Comparison of ENCODE assay signal across 26 mouse cellular contexts in genomic region chr1:86062523-86062922, GRCm38 (mm10). TPM values are rescaled to one million over a fixed set of nuclear protein-coding genes. Genes with fewer than 3 reads are reported as not detected.
DNase-seq lines count a peak whose midpoint lies in the region; ATAC-seq and TF ChIP-seq lines count a peak whose summit lies in the region.
"Had no signal": no experiment of that assay in that cellular context is flagged by ENCODE, and none has a peak within 500 bp of the region (broad histone marks: within the 10 kb centered on the region; RNA-seq: fewer than 3 reads in every experiment).

No protein-coding gene starts in this region.

- peaks cover 8% of the 10 kb centered on the region for H3K4me1 ChIP-seq in forebrain, postnatal 0 days (ENCODE audit: insufficient read depth)
- H3K4me1 ChIP-seq in forebrain, embryonic 13.5 days = peaks cover 21% of the 10 kb centered on the region
- H3K4me1 ChIP-seq in liver, embryonic 14.5 days (replicated peaks; ENCODE audit: control insufficient read depth in 2 of 2, insufficient read depth in 2 of 2, low read length in 1 of 2) = peaks cover 19 to 22% of the 10 kb centered on the region in 2 experiments
- H3K4me1 ChIP-seq in liver, embryonic 11.5 days (replicated peaks; ENCODE audit: control insufficient read depth, insufficient read depth, low read length) = peaks cover 11% of the 10 kb centered on the region
- H3K4me1 ChIP-seq in ES-Bruce4 (ENCODE audit: control insufficient read depth, insufficient read depth, low read length) = peaks cover 5% of the 10 kb centered on the region

- TF ChIP-seq CTCF in forebrain, postnatal 0 days (IDR thresholded peaks at IDR 0.05; ENCODE audit: low read depth) = peak; percentile 40
- TF ChIP-seq CTCF in liver, embryonic 14.5 days (IDR thresholded peaks at IDR 0.05; ENCODE audit: low read depth) = peak; percentile 32; the same call in 1 of the 2 replicates
- TF ChIP-seq CTCF in ES-Bruce4 (IDR thresholded peaks at IDR 0.05; ENCODE audit: low read depth, low read length) = no peak

- H3K4me2 ChIP-seq in forebrain, postnatal 0 days (ENCODE audit: low read depth) = no peak overlapping the region
- no peak overlapping the region for H3K4me2 ChIP-seq in forebrain, embryonic 13.5 days
- no peak overlapping the region for H3K4me2 ChIP-seq in liver, embryonic 14.5 days (ENCODE audit: low read depth)
- H3K4me2 ChIP-seq in liver, embryonic 11.5 days = no peak overlapping the region
- H3K4me2 ChIP-seq: heart, embryonic 11.5 days; liver, embryonic 13.5 days; midbrain, embryonic 13.5 days had no signal

- WGBS in forebrain, postnatal 0 days = 84% methylated on average over 6 of the region's 6 CpGs
- 82% methylated on average over 6 of the region's 6 CpGs for WGBS in forebrain, embryonic 13.5 days
- 66% methylated on average over 6 of the region's 6 CpGs for WGBS in liver, embryonic 14.5 days (ENCODE audit: insufficient replicate concordance)
- WGBS in liver, embryonic 11.5 days = 81% methylated on average over 6 of the region's 6 CpGs

- no peaks in the 10 kb centered on the region for H3K27me3 ChIP-seq in forebrain, postnatal 0 days (ENCODE audit: insufficient read depth, low read length)
- no peaks in the 10 kb centered on the region for H3K27me3 ChIP-seq in forebrain, embryonic 13.5 days
- no peaks in the 10 kb centered on the region for H3K27me3 ChIP-seq in liver, embryonic 14.5 days (ENCODE audit: control insufficient read depth, insufficient read depth, low read length)
- H3K27me3 ChIP-seq in liver, embryonic 11.5 days (replicated peaks; ENCODE audit: control insufficient read depth, insufficient read depth, low read length) = no peaks in the 10 kb centered on the region
- H3K27me3 ChIP-seq in ES-Bruce4 (ENCODE audit: control insufficient read depth, insufficient read depth, low read length, poor library complexity, severe bottlenecking) = no peaks in the 10 kb centered on the region
- H3K27me3 ChIP-seq: liver, embryonic 13.5 days; midbrain, embryonic 13.5 days had no signal

- no peak for ATAC-seq in forebrain, postnatal 0 days
- ATAC-seq in forebrain, embryonic 13.5 days = no peak
- ATAC-seq in liver, embryonic 14.5 days (ENCODE audit: insufficient read depth) = no peak
- no peak for ATAC-seq in liver, embryonic 11.5 days (replicated peaks; ENCODE audit: low FRiP score)
- ATAC-seq: forebrain, embryonic 16.5 days; inflammation-experienced regulatory T-cells, adult 6 months; midbrain, embryonic 13.5 days had no signal

- TF ChIP-seq EP300 in liver, embryonic 14.5 days (IDR thresholded peaks at IDR 0.05; ENCODE audit: low read depth) = no peak
- peak; percentile 34; the same call in 1 of the 2 replicates for TF ChIP-seq EP300 in ES-Bruce4 (IDR thresholded peaks at IDR 0.05; ENCODE audit: insufficient read depth, low read depth, low read length)

- H3K9ac ChIP-seq in forebrain, postnatal 0 days = no peak overlapping the region
- no peak overlapping the region for H3K9ac ChIP-seq in forebrain, embryonic 13.5 days
- no peak overlapping the region for H3K9ac ChIP-seq in liver, embryonic 14.5 days (replicated peaks)
- H3K9ac ChIP-seq in liver, embryonic 11.5 days (ENCODE audit: low read depth, low read length) = no peak overlapping the region
- no peak overlapping the region for H3K9ac ChIP-seq in ES-Bruce4 (ENCODE audit: low read depth, poor library complexity, severe bottlenecking)
- H3K9ac ChIP-seq: liver, embryonic 13.5 days; midbrain, embryonic 13.5 days had no signal

- DNase-seq in forebrain, postnatal 0 days = no peak
- no peak for DNase-seq in liver, embryonic 14.5 days (ENCODE audit: low read depth in 3 of 3, low spot score in 3 of 3)
- no peak for DNase-seq in liver, embryonic 11.5 days (ENCODE audit: low spot score)
- DNase-seq in naive thymus-derived CD4-positive, alpha-beta T cell, adult 2 months (ENCODE audit: low read depth) = peak; percentile 19
- DNase-seq in natural killer cell, adult 2 months (ENCODE audit: low spot score in 2 of 2) = no peak
- DNase-seq in left cerebral cortex, adult 11 months (ENCODE audit: low spot score) = no peak
- DNase-seq: cerebellum, postnatal 10 days; gastrocnemius, postnatal 14 days; heart, postnatal 4 days; kidney, postnatal 14 days; layer of hippocampus, adult 9-11 months; left cerebral cortex, postnatal 4 days; liver, embryonic 13.5 days; lung, postnatal 36 days had no signal

- TF ChIP-seq POLR2A in ES-Bruce4 (IDR thresholded peaks at IDR 0.05; ENCODE audit: insufficient read depth, low read length) = no peak

- no peaks in the 10 kb centered on the region for H3K36me3 ChIP-seq in forebrain, postnatal 0 days (ENCODE audit: insufficient read depth)
- H3K36me3 ChIP-seq in forebrain, embryonic 13.5 days (ENCODE audit: poor library complexity, severe bottlenecking) = no peaks in the 10 kb centered on the region
- peaks cover 5% of the 10 kb centered on the region; the same call in 1 of the 2 replicates for H3K36me3 ChIP-seq in liver, embryonic 14.5 days (replicated peaks; ENCODE audit: control insufficient read depth, insufficient read depth, low read depth)
- H3K36me3 ChIP-seq in liver, embryonic 11.5 days (ENCODE audit: control insufficient read depth, insufficient read depth, low read length) = peaks cover 4% of the 10 kb centered on the region; the same call in 1 of the 2 replicates
- H3K36me3 ChIP-seq in ES-Bruce4 (ENCODE audit: control insufficient read depth, insufficient read depth, low read length, poor library complexity, severe bottlenecking) = no peaks in the 10 kb centered on the region

- H3K27ac ChIP-seq in forebrain, postnatal 0 days (ENCODE audit: low read depth, low read length) = no peak overlapping the region
- H3K27ac ChIP-seq in forebrain, embryonic 13.5 days = no peak overlapping the region
- no peak overlapping the region for H3K27ac ChIP-seq in liver, embryonic 14.5 days
- no peak overlapping the region for H3K27ac ChIP-seq in liver, embryonic 11.5 days (ENCODE audit: low read depth, low read length)
- peak overlapping the region; percentile 82 for H3K27ac ChIP-seq in ES-Bruce4 (ENCODE audit: insufficient read depth, low read length)
- H3K27ac ChIP-seq: embryonic facial prominence, embryonic 10.5 days; liver, embryonic 13.5 days; midbrain, embryonic 13.5 days had no signal

- H3K4me3 ChIP-seq in forebrain, postnatal 0 days (ENCODE audit: low read depth, low read length) = no peak overlapping the region
- no peak overlapping the region for H3K4me3 ChIP-seq in forebrain, embryonic 13.5 days
- H3K4me3 ChIP-seq in liver, embryonic 14.5 days (ENCODE audit: insufficient read depth in 1 of 2, low read depth in 2 of 2, low read length in 2 of 2) = no peak overlapping the region
- H3K4me3 ChIP-seq in liver, embryonic 11.5 days (ENCODE audit: low read depth, low read length) = no peak overlapping the region
- H3K4me3 ChIP-seq in ES-Bruce4 (ENCODE audit: low read depth, low read length) = no peak overlapping the region
- H3K4me3 ChIP-seq: embryonic facial prominence, embryonic 10.5 days; erythroblast, embryonic 14.5 days; liver, embryonic 13.5 days; midbrain, embryonic 13.5 days had no signal

- H3K9me3 ChIP-seq in forebrain, postnatal 0 days (ENCODE audit: low read length) = no peaks in the 10 kb centered on the region
- no peaks in the 10 kb centered on the region for H3K9me3 ChIP-seq in forebrain, embryonic 13.5 days (replicated peaks)
- H3K9me3 ChIP-seq in liver, embryonic 14.5 days (ENCODE audit: control insufficient read depth, low read length) = no peaks in the 10 kb centered on the region; the same call in 1 of the 2 replicates
- H3K9me3 ChIP-seq in liver, embryonic 11.5 days (ENCODE audit: control insufficient read depth, low read length) = peaks cover 3% of the 10 kb centered on the region; the same call in 1 of the 2 replicates
- no peaks in the 10 kb centered on the region for H3K9me3 ChIP-seq in ES-Bruce4 (replicated peaks; ENCODE audit: control insufficient read depth, insufficient read depth, low read length, poor library complexity, severe bottlenecking)
- H3K9me3 ChIP-seq: liver, embryonic 13.5 days had no signal

RNA-seq across cellular contexts. Expression of gene Psmd1, which starts 1.7 kb away (rescaled TPM):
- total RNA-seq in forebrain, postnatal 0 days (2014; rRNA removed) = 106 and 133 TPM in 2 replicates
- 164 and 184 TPM in 2 replicates for polyA plus RNA-seq in forebrain, postnatal 0 days (2015; fragmentation: Nextera tagmentation; extraction: Ambion mirVana)
- 182 and 199 TPM in 2 replicates for polyA plus RNA-seq in forebrain, embryonic 13.5 days (2015; fragmentation: Nextera tagmentation; extraction: Ambion mirVana)
- polyA plus RNA-seq in liver, embryonic 14.5 days (2012; rRNA removed) = 43.7 and 53.0 TPM in 2 replicates
- polyA plus RNA-seq in liver, embryonic 14.5 days (2014; fragmentation: Nextera tagmentation; extraction: Ambion mirVana) = 104 and 107 TPM in 2 replicates
- 196 and 223 TPM in 2 replicates for polyA plus RNA-seq in liver, embryonic 11.5 days (2014; fragmentation: Nextera tagmentation; extraction: Ambion mirVana)
- polyA plus RNA-seq in ES-Bruce4 (2011; ENCODE audit: insufficient read depth, insufficient read length, low read depth, missing spikeins) = 174 and 180 TPM in 2 replicates

RNA-seq across cellular contexts. Expression of gene 2810459M11Rik, which starts 16.9 kb away (rescaled TPM):
- 22.6 and 30.5 TPM in 2 replicates for total RNA-seq in forebrain, postnatal 0 days (2014; rRNA removed)
- 9.3 and 13.6 TPM in 2 replicates for polyA plus RNA-seq in forebrain, postnatal 0 days (2015; fragmentation: Nextera tagmentation; extraction: Ambion mirVana)
- 4.1 and 4.8 TPM in 2 replicates for polyA plus RNA-seq in forebrain, embryonic 13.5 days (2015; fragmentation: Nextera tagmentation; extraction: Ambion mirVana)
- 12.1 and 12.3 TPM in 2 replicates for polyA plus RNA-seq in liver, embryonic 14.5 days (2012; rRNA removed)
- 15.5 and 22.8 TPM in 2 replicates for polyA plus RNA-seq in liver, embryonic 14.5 days (2014; fragmentation: Nextera tagmentation; extraction: Ambion mirVana)
- 16.4 and 17.7 TPM in 2 replicates for polyA plus RNA-seq in liver, embryonic 11.5 days (2014; fragmentation: Nextera tagmentation; extraction: Ambion mirVana)
- polyA plus RNA-seq in ES-Bruce4 (2011; ENCODE audit: insufficient read depth, insufficient read length, low read depth, missing spikeins) = 0.42 TPM in 1 of 2 replicates, not detected in the other
- total RNA-seq: heart, postnatal 4 days had no signal
- polyA plus RNA-seq: inflammation-experienced regulatory T-cells, adult 6 months had no signal

RNA-seq across cellular contexts. Expression of gene Spata3, which starts 45.9 kb away (rescaled TPM):
- total RNA-seq in forebrain, postnatal 0 days (2014; rRNA removed) = 0.54 TPM in 1 of 2 replicates, not detected in the other
- 0.92 and 0.94 TPM in 2 replicates for polyA plus RNA-seq in forebrain, postnatal 0 days (2015; fragmentation: Nextera tagmentation; extraction: Ambion mirVana)
- 0.19 TPM in 1 of 2 replicates, not detected in the other for polyA plus RNA-seq in forebrain, embryonic 13.5 days (2015; fragmentation: Nextera tagmentation; extraction: Ambion mirVana)
- polyA plus RNA-seq in liver, embryonic 14.5 days (2012; rRNA removed) = 0.05 and 0.17 TPM in 2 replicates
- polyA plus RNA-seq in liver, embryonic 14.5 days (2014; fragmentation: Nextera tagmentation; extraction: Ambion mirVana) = 0.17 and 0.21 TPM in 2 replicates
- not detected in 2 replicates for polyA plus RNA-seq in liver, embryonic 11.5 days (2014; fragmentation: Nextera tagmentation; extraction: Ambion mirVana)
- not detected in 2 replicates for polyA plus RNA-seq in ES-Bruce4 (2011; ENCODE audit: insufficient read depth, insufficient read length, low read depth, missing spikeins)
- total RNA-seq: adrenal gland, postnatal 4 days; gastrocnemius, postnatal 14 days; heart, postnatal 4 days had no signal
- polyA plus RNA-seq: embryonic facial prominence, embryonic 10.5 days; erythroblast, embryonic 14.5 days; heart, embryonic 11.5 days; midbrain, embryonic 13.5 days; neural tube, embryonic 11.5 days; stomach, embryonic 14.5 days; thymus, postnatal 0 days had no signal

RNA-seq across cellular contexts. Expression of gene Htr2b, which starts 49.2 kb away (rescaled TPM):
- total RNA-seq in forebrain, postnatal 0 days (2014; rRNA removed) = 0.08 TPM in 1 of 2 replicates, not detected in the other
- 0.22 TPM in 1 of 2 replicates, not detected in the other for polyA plus RNA-seq in forebrain, postnatal 0 days (2015; fragmentation: Nextera tagmentation; extraction: Ambion mirVana)
- 0.09 and 0.33 TPM in 2 replicates for polyA plus RNA-seq in forebrain, embryonic 13.5 days (2015; fragmentation: Nextera tagmentation; extraction: Ambion mirVana)
- polyA plus RNA-seq in liver, embryonic 14.5 days (2012; rRNA removed) = 0.02 TPM in 1 of 2 replicates, not detected in the other
- 0.06 TPM in 1 of 2 replicates, not detected in the other for polyA plus RNA-seq in liver, embryonic 14.5 days (2014; fragmentation: Nextera tagmentation; extraction: Ambion mirVana)
- 0.23 and 0.26 TPM in 2 replicates for polyA plus RNA-seq in liver, embryonic 11.5 days (2014; fragmentation: Nextera tagmentation; extraction: Ambion mirVana)
- not detected in 2 replicates for polyA plus RNA-seq in ES-Bruce4 (2011; ENCODE audit: insufficient read depth, insufficient read length, low read depth, missing spikeins)
- total RNA-seq: heart, postnatal 4 days; left cerebral cortex, postnatal 4 days had no signal
- polyA plus RNA-seq: erythroblast, embryonic 14.5 days; neural tube, embryonic 11.5 days had no signal
